ENCODE assay signal across 12 mouse cellular contexts in the genomic region with DNA sequence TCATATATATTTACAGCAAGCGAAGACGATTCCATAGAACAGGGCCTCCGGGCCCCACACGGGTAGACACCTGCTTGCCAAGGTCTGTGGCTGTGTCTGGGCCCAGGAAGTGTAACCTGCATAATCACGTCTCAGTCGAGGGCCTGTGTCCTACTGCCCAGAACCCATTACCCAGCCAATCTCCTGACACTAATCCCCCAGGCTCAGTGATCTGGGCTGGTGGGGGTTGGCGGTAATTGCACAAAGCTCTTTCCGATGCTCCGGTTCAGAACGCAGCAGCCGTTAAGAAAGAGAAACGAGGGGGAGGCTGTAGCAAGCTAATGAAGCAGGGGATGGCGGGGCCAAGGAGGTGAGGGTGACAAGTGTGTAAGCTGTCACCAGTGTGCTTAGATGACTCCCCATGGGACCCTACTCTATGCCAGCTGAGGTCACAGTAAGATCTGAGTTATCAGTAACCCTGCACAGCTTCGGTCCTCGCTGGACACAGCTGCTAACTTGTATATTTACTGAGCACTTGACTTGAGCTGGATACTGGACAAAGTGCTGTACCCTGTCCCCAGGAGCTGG. TPM values are rescaled to one million over a fixed set of nuclear protein-coding genes. Genes with fewer than 3 reads are reported as not detected.
DNase-seq lines count a peak whose midpoint lies in the region; ATAC-seq and TF ChIP-seq lines count a peak whose summit lies in the region.
"Had no signal": no experiment of that assay in that cellular context is flagged by ENCODE, and none has a peak within 500 bp of the region (broad histone marks: within the 10 kb centered on the region; RNA-seq: fewer than 3 reads in every experiment).

No protein-coding gene starts in this region.

- peaks cover 3% of the 10 kb centered on the region; the same call in 1 of the 2 replicates for H3K27me3 ChIP-seq in kidney, embryonic 14.5 days (ENCODE audit: control insufficient read depth, insufficient read depth, low read length)
- no peaks in the 10 kb centered on the region for H3K27me3 ChIP-seq in embryonic facial prominence, embryonic 12.5 days
- H3K27me3 ChIP-seq in hindbrain, embryonic 14.5 days (ENCODE audit: control insufficient read depth, insufficient read depth, low read length) = no peaks in the 10 kb centered on the region
- H3K27me3 ChIP-seq in neural tube, embryonic 15.5 days (replicated peaks) = no peaks in the 10 kb centered on the region
- H3K27me3 ChIP-seq in lung, postnatal 0 days (replicated peaks; ENCODE audit: insufficient read depth, low read length) = no peaks in the 10 kb centered on the region

- no peak for TF ChIP-seq CTCF in lung, postnatal 0 days (IDR thresholded peaks at IDR 0.05)

- no peaks in the 10 kb centered on the region for H3K36me3 ChIP-seq in kidney, embryonic 14.5 days (ENCODE audit: control insufficient read depth, insufficient read depth, low read length)
- H3K36me3 ChIP-seq in embryonic facial prominence, embryonic 12.5 days = no peaks in the 10 kb centered on the region
- no peaks in the 10 kb centered on the region for H3K36me3 ChIP-seq in hindbrain, embryonic 14.5 days (replicated peaks; ENCODE audit: control insufficient read depth, insufficient read depth)
- no peaks in the 10 kb centered on the region for H3K36me3 ChIP-seq in neural tube, embryonic 15.5 days
- no peaks in the 10 kb centered on the region for H3K36me3 ChIP-seq in lung, postnatal 0 days (ENCODE audit: insufficient read depth, low read length)

- no peak overlapping the region for H3K4me3 ChIP-seq in kidney, embryonic 14.5 days (ENCODE audit: low read length)
- H3K4me3 ChIP-seq in embryonic facial prominence, embryonic 12.5 days = no peak overlapping the region
- H3K4me3 ChIP-seq in hindbrain, embryonic 14.5 days (replicated peaks; ENCODE audit: low read length) = no peak overlapping the region
- no peak overlapping the region for H3K4me3 ChIP-seq in neural tube, embryonic 15.5 days (replicated peaks)
- no peak overlapping the region for H3K4me3 ChIP-seq in lung, postnatal 0 days (ENCODE audit: low read depth, low read length)

- no peak overlapping the region for H3K4me2 ChIP-seq in kidney, embryonic 14.5 days (replicated peaks; ENCODE audit: low read depth, low read length)
- no peak overlapping the region for H3K4me2 ChIP-seq in embryonic facial prominence, embryonic 12.5 days (replicated peaks)
- no peak overlapping the region for H3K4me2 ChIP-seq in hindbrain, embryonic 14.5 days (replicated peaks)
- no peak overlapping the region for H3K4me2 ChIP-seq in neural tube, embryonic 15.5 days
- no peak overlapping the region for H3K4me2 ChIP-seq in lung, postnatal 0 days (replicated peaks; ENCODE audit: low read depth, low read length)

- DNase-seq in kidney, adult 18-20 months = no peak
- DNase-seq in hindbrain, embryonic 14.5 days (ENCODE audit: low spot score) = no peak
- no peak for DNase-seq in lung, postnatal 0 days (ENCODE audit: low spot score)
- DNase-seq in frontal cortex, postnatal 14 days (ENCODE audit: low spot score in 2 of 2) = no peak
- DNase-seq in left cerebral cortex, adult 11 months (ENCODE audit: low spot score) = no peak
- DNase-seq: kidney, adult 11 months; lung, adult 2 months; spleen, adult 18-20 months; thymus, adult 2 months had no signal

- 22% methylated on average over 15 of the region's 15 CpGs for WGBS in kidney, embryonic 14.5 days
- WGBS in embryonic facial prominence, embryonic 12.5 days = 34% methylated on average over 15 of the region's 15 CpGs
- WGBS in hindbrain, embryonic 14.5 days = 21% methylated on average over 15 of the region's 15 CpGs
- 22% methylated on average over 15 of the region's 15 CpGs for WGBS in neural tube, embryonic 15.5 days
- 42% methylated on average over 15 of the region's 15 CpGs for WGBS in lung, postnatal 0 days

- ATAC-seq in kidney, embryonic 14.5 days (ENCODE audit: low FRiP score, low TSS enrichment) = peak; percentile 66
- no peak for ATAC-seq in embryonic facial prominence, embryonic 12.5 days (ENCODE audit: insufficient number of reproducible peaks, insufficient read depth, low FRiP score, low TSS enrichment)
- ATAC-seq in hindbrain, embryonic 14.5 days (ENCODE audit: low FRiP score) = no peak
- no peak for ATAC-seq in neural tube, embryonic 15.5 days (ENCODE audit: low FRiP score)
- ATAC-seq in lung, postnatal 0 days = no peak

- no peak overlapping the region for H3K27ac ChIP-seq in kidney, embryonic 14.5 days (ENCODE audit: low read depth, low read length)
- H3K27ac ChIP-seq in embryonic facial prominence, embryonic 12.5 days = no peak overlapping the region
- peak overlapping the region; percentile 79 for H3K27ac ChIP-seq in hindbrain, embryonic 14.5 days
- H3K27ac ChIP-seq in neural tube, embryonic 15.5 days (replicated peaks) = peak overlapping the region; percentile 38
- H3K27ac ChIP-seq in lung, postnatal 0 days (ENCODE audit: low read length) = no peak overlapping the region

- H3K9me3 ChIP-seq in kidney, embryonic 14.5 days (ENCODE audit: control insufficient read depth, low read length) = no peaks in the 10 kb centered on the region; the same call in 1 of the 2 replicates
- H3K9me3 ChIP-seq in embryonic facial prominence, embryonic 12.5 days = no peaks in the 10 kb centered on the region
- no peaks in the 10 kb centered on the region for H3K9me3 ChIP-seq in hindbrain, embryonic 14.5 days (ENCODE audit: control insufficient read depth, low read length)
- H3K9me3 ChIP-seq in neural tube, embryonic 15.5 days (replicated peaks) = no peaks in the 10 kb centered on the region
- no peaks in the 10 kb centered on the region for H3K9me3 ChIP-seq in lung, postnatal 0 days (ENCODE audit: low read length)

- no peak for TF ChIP-seq EP300 in lung, postnatal 0 days (IDR thresholded peaks at IDR 0.05)

- H3K9ac ChIP-seq in kidney, embryonic 14.5 days (ENCODE audit: low read depth, low read length) = no peak overlapping the region
- 0 out of 2 replicates have a peak overlapping the region, but pooled peaks have one; percentile 2 for H3K9ac ChIP-seq in embryonic facial prominence, embryonic 12.5 days
- H3K9ac ChIP-seq in hindbrain, embryonic 14.5 days = 0 out of 2 replicates have a peak overlapping the region, but pooled peaks have one; percentile 26
- H3K9ac ChIP-seq in neural tube, embryonic 15.5 days (replicated peaks) = no peak overlapping the region
- no peak overlapping the region for H3K9ac ChIP-seq in lung, postnatal 0 days (replicated peaks; ENCODE audit: low read depth)

- peaks cover 20% of the 10 kb centered on the region for H3K4me1 ChIP-seq in kidney, embryonic 14.5 days (ENCODE audit: control insufficient read depth, insufficient read depth, low read length)
- H3K4me1 ChIP-seq in embryonic facial prominence, embryonic 12.5 days = peaks cover 20% of the 10 kb centered on the region; the same call in 1 of the 2 replicates
- H3K4me1 ChIP-seq in hindbrain, embryonic 14.5 days (replicated peaks; ENCODE audit: control insufficient read depth, insufficient read depth, low read length) = peaks cover 26% of the 10 kb centered on the region
- H3K4me1 ChIP-seq in neural tube, embryonic 15.5 days = peaks cover 37% of the 10 kb centered on the region
- no peaks in the 10 kb centered on the region for H3K4me1 ChIP-seq in lung, postnatal 0 days (ENCODE audit: insufficient read depth, low read depth, low read length)

RNA-seq across cellular contexts. Expression of a gene that starts 19.7 kb away (rescaled TPM):
- polyA plus RNA-seq in kidney, embryonic 14.5 days (2014; fragmentation: Nextera tagmentation; extraction: Ambion mirVana) = 14.8 and 17.5 TPM in 2 replicates
- 15.3 and 15.9 TPM in 2 replicates for polyA plus RNA-seq in embryonic facial prominence, embryonic 12.5 days (2016; fragmentation: Nextera tagmentation; extraction: Ambion mirVana)
- 13.5 and 13.6 TPM in 2 replicates for polyA plus RNA-seq in hindbrain, embryonic 14.5 days (2014; fragmentation: Nextera tagmentation; extraction: Ambion mirVana)
- polyA plus RNA-seq in neural tube, embryonic 15.5 days (2015; fragmentation: Nextera tagmentation; extraction: Ambion mirVana) = 10.1 and 10.4 TPM in 2 replicates
- polyA plus RNA-seq in lung, postnatal 0 days (2015; fragmentation: Nextera tagmentation; extraction: Ambion mirVana) = 4.1 and 4.9 TPM in 2 replicates

Comparison
In these comparisons a context has a peak if more than half of its experiments do, and no peak if none do; other contexts are left out.
1. H3K27ac ChIP-seq: peak in hindbrain, embryonic 14.5 days (single experiment) and neural tube, embryonic 15.5 days (single experiment); none in kidney, embryonic 14.5 days (single experiment), embryonic facial prominence, embryonic 12.5 days (single experiment) and lung, postnatal 0 days (single experiment).
2. H3K9ac ChIP-seq: peak in embryonic facial prominence, embryonic 12.5 days (single experiment) and hindbrain, embryonic 14.5 days (single experiment); none in kidney, embryonic 14.5 days (single experiment), neural tube, embryonic 15.5 days (single experiment) and lung, postnatal 0 days (single experiment).